Mouse (Mus musculus) liver, postnatal 0 days (tissue): ENCODE results near the gene Mettl7a1. TPM values are rescaled to one million over a fixed set of nuclear protein-coding genes. Genes with fewer than 3 reads are reported as not detected.
"Not testable (repeated sequence)": the region's sequence is repeated elsewhere in the genome, so short reads cannot be mapped to it uniquely, and the experiment has no call there.

ENCODE experiments used
- ATAC-seq: fragments of 200-750 bp; cut with Nextera tagmentation; 2 replicates; pipeline ENCODE4 v1.8.0; 2017; ENCODE audit warnings: mild to moderate bottlenecking, moderate library complexity
- DNase-seq: peaks from one replicate; pipeline ENCODE4 v3.0.0-alpha.2; 2016
- H3K27ac ChIP-seq: fragments of 300-500 bp; sonication (generic); 2 replicates; pipeline ENCODE4 v1.5.1; 2014; ENCODE audit warnings: antibody characterized with exemption, moderate library complexity, mild to moderate bottlenecking, low read depth
- H3K27me3 ChIP-seq: fragments of 300-500 bp; sonication (generic); 2 replicates; pipeline ENCODE4 v1.6.1; 2014; ENCODE audit warnings: low read length, control low read depth, mixed read lengths; ENCODE audit not compliant: insufficient read depth
- H3K36me3 ChIP-seq: fragments of 300-500 bp; sonication (generic); replicated peaks from 2 replicates; pipeline ENCODE4 v1.6.1; 2014; ENCODE audit warnings: mild to moderate bottlenecking, control low read depth, low read length, moderate library complexity, mixed read lengths; ENCODE audit not compliant: insufficient read depth
- H3K4me1 ChIP-seq: fragments of 300-500 bp; sonication (generic); 2 replicates; pipeline ENCODE4 v1.6.1; 2014; ENCODE audit warnings: antibody characterized with exemption, mild to moderate bottlenecking, control low read depth; ENCODE audit not compliant: insufficient read depth
- H3K4me2 ChIP-seq: fragments of 300-500 bp; sonication (generic); 2 replicates; pipeline ENCODE4 v1.6.1; 2014; ENCODE audit warnings: low read depth, mild to moderate bottlenecking, low read length, moderate library complexity, mixed read lengths
- H3K4me3 ChIP-seq: fragments of 300-500 bp; sonication (generic); 2 replicates; pipeline ENCODE4 v1.5.1; 2014; ENCODE audit warnings: low read depth, low read length
- H3K9ac ChIP-seq: fragments of 300-500 bp; sonication (generic); replicated peaks from 2 replicates; pipeline ENCODE4 v1.6.1; 2014; ENCODE audit warnings: mild to moderate bottlenecking, moderate library complexity
- H3K9me3 ChIP-seq: fragments of 300-500 bp; sonication (generic); 2 replicates; pipeline ENCODE4 v1.6.1; 2016; ENCODE audit warnings: mild to moderate bottlenecking, control low read depth, low read length, mixed read lengths
- CTCF ChIP-seq: sonication (generic); IDR thresholded peaks from 2 replicates; pipeline ENCODE4 v1.5.1; 2016; ENCODE audit warnings: antibody characterized with exemption, low read depth
- EP300 ChIP-seq: IDR thresholded peaks from 2 replicates; pipeline ENCODE4 v1.6.1; 2016; ENCODE audit warnings: antibody characterized with exemption, low read depth, mild to moderate bottlenecking
- WGBS: fragments of 180-500 bp; shearing (Covaris S2); extraction: QIAGEN DNeasy Blood & Tissue Kit; methylation state at CpG from one replicate; pipeline ENCODE4 v1.1.7; 2014; ENCODE audit not compliant: insufficient replicate concordance; 5-methylcytosine and 5-hydroxymethylcytosine counted together
- polyA plus RNA-seq: library from polyadenylated mRNA; unstranded; fragments of >200 nt; fragmentation: Nextera tagmentation; extraction: Ambion mirVana; gene quantifications from 2 replicates; pipeline ENCODE4 v1.2.1, GENCODE M21; 2015

Gene Mettl7a1
- polyA plus RNA-seq, 1 experiment from 2014 or later: 9.7 TPM

- H3K27ac ChIP-seq: peak overlapping the region; percentile 46
- 0 out of 2 replicates have a peak overlapping the region, but pooled peaks have one; percentile 5 for H3K4me2 ChIP-seq
- no peak overlapping the region for H3K4me3 ChIP-seq
- ATAC-seq: peak; percentile 91
- no peaks in the 10 kb centered on the region for H3K27me3 ChIP-seq
- no peaks in the 10 kb centered on the region for H3K36me3 ChIP-seq
- peak; percentile 74 for DNase-seq
- peaks cover 3% of the 10 kb centered on the region; the same call in 1 of the 2 replicates for H3K4me1 ChIP-seq
- H3K9ac ChIP-seq: no peak overlapping the region
- TF ChIP-seq EP300 (no peak), CTCF (no peak)
- no peaks in the 10 kb centered on the region for H3K9me3 ChIP-seq
- 55% methylated on average over 12 of the region's 14 CpGs for WGBS
Measured at GRCm38 (mm10) chr15:100346761-100347160, 42.8 kb downstream of the Mettl7a1 start.

DNA sequence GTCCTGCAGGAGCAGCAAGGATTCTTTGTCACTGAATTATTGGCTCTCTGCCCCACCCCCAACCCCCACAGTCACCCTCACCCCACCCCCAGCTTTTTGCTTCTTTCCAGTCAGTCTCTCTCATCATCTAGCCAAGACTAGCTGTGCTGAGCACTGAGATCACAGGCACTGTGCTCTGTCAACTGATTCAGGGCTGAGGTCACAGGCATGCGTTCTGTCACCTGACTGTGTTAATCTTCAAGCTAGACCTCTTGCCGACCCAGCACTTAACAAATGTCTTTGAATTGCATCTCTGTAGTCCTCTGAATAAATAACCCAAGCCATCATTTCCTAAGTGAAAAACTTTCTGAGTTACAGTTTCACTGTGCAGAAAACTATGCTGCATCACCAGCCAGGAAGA lies 45.6 kb downstream of the Mettl7a1 start:
- Histone ChIP-seq H3K9me3 (no peaks in the 10 kb centered on the region), H3K9ac (no peak overlapping the region), H3K27me3 (no peaks in the 10 kb centered on the region), H3K4me2 (no peak overlapping the region), H3K36me3 (no peaks in the 10 kb centered on the region), H3K4me3 (no peak overlapping the region), H3K4me1 (peaks cover 4% of the 10 kb centered on the region; the same call in 1 of the 2 replicates), H3K27ac (no peak overlapping the region)
- WGBS: 50% methylated on average over 2 of the region's 2 CpGs
- ATAC-seq (no peak), DNase-seq (no peak)
- no peak for TF ChIP-seq CTCF

DNA sequence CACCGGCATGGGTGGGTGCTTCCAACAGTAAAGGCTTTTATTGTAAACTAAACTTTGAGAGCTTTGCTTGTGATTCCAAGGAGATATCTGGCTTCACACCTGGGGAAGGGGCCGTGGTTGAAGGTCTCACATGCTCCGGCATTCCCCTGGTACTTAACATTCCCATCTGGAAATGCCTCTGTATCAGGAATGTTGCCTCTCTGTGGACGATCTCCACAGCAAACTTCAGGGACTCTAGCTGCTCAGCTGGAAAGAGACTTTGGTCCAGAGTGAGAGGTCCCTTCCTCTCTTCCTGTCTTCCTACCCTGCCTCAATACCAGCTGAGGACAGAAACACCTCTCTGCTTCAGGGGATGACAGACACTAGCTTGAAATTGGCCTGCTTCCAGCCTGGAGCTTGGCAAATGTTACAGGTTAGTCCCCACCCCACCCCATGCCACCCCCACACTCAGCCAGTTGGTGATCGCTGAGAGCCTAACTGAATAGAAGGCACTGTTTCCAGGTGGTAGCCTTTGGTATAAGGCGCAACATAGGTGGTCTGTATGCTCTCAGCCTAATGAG lies 47.6 kb downstream of the Mettl7a1 start:
- DNase-seq: no peak
- H3K4me3 ChIP-seq: no peak overlapping the region
- 66% methylated on average over 6 of the region's 6 CpGs for WGBS
- peaks cover 4% of the 10 kb centered on the region; the same call in 1 of the 2 replicates for H3K4me1 ChIP-seq
- no peaks in the 10 kb centered on the region for H3K27me3 ChIP-seq
- H3K4me2 ChIP-seq: no peak overlapping the region
- ATAC-seq: no peak
- no peaks in the 10 kb centered on the region for H3K36me3 ChIP-seq
- TF ChIP-seq EP300 (no peak), CTCF (no peak)
- H3K9me3 ChIP-seq: no peaks in the 10 kb centered on the region
- no peak overlapping the region for H3K27ac ChIP-seq
- no peak overlapping the region for H3K9ac ChIP-seq

DNA sequence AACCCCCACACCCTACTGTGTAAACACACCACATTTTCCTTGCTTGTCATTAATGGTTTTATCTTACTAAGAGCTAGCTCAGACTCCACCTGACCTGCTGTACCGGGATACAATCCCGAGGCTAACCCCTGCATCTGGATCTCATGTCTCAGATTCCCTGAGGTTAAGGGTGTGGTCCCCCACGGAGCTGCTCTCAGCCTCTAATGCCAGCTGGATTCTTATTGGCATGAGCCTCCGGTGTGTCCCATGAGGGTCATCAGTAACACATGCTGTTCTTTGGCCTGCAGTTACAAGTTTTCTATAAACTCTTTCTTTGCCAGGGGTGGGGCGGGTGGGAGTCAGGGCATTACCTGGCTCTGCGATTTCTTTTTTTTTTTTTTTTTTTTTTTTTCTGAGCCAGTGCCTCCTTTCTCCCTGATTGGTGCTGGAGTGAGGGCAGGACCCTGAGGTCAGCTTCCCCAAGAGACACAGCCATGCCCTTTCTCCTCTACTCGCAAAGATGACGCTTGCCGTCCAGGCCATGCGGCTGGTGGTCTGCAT lies 48.8 kb downstream of the Mettl7a1 start, which contains the start of the genes Methig1 and Mettl7a2:
Methig1 (plus strand) TSS at position 439 of the 540 bp plus-strand sequence.
Mettl7a2 (plus strand) TSS at position 490 of the 540 bp plus-strand sequence.
- H3K9me3 ChIP-seq: no peaks in the 10 kb centered on the region
- no peaks in the 10 kb centered on the region for H3K27me3 ChIP-seq
- no peak within 1 kb of the TSS for H3K27ac ChIP-seq
- no peak within 1 kb of the TSS for H3K4me3 ChIP-seq
- no peak for DNase-seq
- H3K4me2 ChIP-seq: no peak within 1 kb of the TSS
- no peak for ATAC-seq
- WGBS: 79% methylated on average over 10 of the region's 10 CpGs
- H3K36me3 ChIP-seq: no peaks in the 10 kb centered on the region
- TF ChIP-seq CTCF: no peak
- TF ChIP-seq EP300: no peak
- no peak within 1 kb of the TSS for H3K9ac ChIP-seq
- peaks cover 4% of the 10 kb centered on the region; the same call in 1 of the 2 replicates for H3K4me1 ChIP-seq

- H3K27ac ChIP-seq, H3K4me2 ChIP-seq, H3K36me3 ChIP-seq, H3K4me3 ChIP-seq, DNase-seq, H3K9me3 ChIP-seq, H3K9ac ChIP-seq, H3K27me3 ChIP-seq, ATAC-seq, H3K4me1 ChIP-seq: not testable (repeated sequence)
- 89% methylated on average over 10 of the region's 22 CpGs for WGBS
Measured at GRCm38 (mm10) chr15:100353399-100353798, 49.5 kb downstream of the Mettl7a1 start.

GRCm38 (mm10) chr15:100355876-100356275 lies 51.9 kb downstream of the Mettl7a1 start:
- Histone ChIP-seq H3K9me3 (no peaks in the 10 kb centered on the region), H3K27me3 (no peaks in the 10 kb centered on the region), H3K4me1 (peaks cover 4% of the 10 kb centered on the region; the same call in 1 of the 2 replicates), H3K9ac (no peak overlapping the region), H3K4me3 (no peak overlapping the region), H3K36me3 (no peaks in the 10 kb centered on the region), H3K4me2 (no peak overlapping the region), H3K27ac (no peak overlapping the region)
- TF ChIP-seq CTCF (no peak), EP300 (no peak)
- 63% methylated on average over 5 of the region's 5 CpGs for WGBS
- no peak for DNase-seq
- ATAC-seq: no peak
